Mouse (Mus musculus): ENCODE results near the gene Slc22a18.

The Slc22a18 gene

GRCm38 (mm10) chr7:143462516-143462915, 11.0 kb upstream of the Slc22a18 start:
- no peak for DNase-seq (ENCODE audit: low read depth in 1 of 2, low spot score in 2 of 2)

- peak in 1 of 2 experiments; percentile 44 for DNase-seq (ENCODE audit: low read depth in 1 of 2, low spot score in 2 of 2)
These were observed 9.6 kb upstream of the Slc22a18 start for GRCm38 (mm10) chr7:143463865-143464415.

DNA sequence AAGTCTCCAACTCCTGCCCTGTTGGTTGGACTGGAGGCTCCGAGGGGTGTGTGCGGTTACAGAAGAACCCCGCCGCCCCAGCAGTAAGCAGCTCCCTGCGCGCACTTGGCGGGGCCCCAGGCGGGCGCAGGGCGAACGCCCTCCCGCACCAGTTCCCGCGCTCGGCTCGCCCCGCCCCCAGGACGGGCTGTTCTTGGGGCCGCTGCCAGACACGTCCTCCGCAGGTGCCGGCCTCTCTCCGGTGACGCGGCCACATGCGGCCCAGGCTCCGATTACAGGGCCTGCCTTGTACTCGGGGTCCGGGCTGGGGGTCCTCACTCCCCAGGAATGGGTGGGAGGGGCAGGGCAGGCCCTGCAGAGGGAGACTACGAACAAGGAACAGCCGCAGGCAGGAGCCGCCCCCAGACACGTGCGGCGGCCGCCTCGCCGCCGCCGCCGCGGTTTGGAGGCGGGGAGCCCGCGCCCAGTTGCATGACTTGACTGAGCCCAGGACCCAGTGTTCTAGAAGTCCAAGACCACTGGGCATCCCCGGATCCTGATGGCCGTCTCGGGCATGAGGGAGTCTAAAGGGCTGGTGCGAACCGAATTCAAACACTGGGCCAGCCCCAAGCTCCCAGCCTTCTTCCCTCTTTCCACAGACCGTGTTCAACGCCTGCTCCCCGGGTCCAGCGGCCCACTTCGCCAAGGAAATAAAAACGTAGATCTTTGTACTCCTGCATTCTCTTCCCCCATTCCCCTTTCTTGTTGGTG, 8.6 kb upstream of the Slc22a18 start:
- no peak for DNase-seq (ENCODE audit: low read depth in 1 of 2, low spot score in 2 of 2)

GRCm38 (mm10) chr7:143466099-143466677, 7.3 kb upstream of the Slc22a18 start:
- DNase-seq (ENCODE audit: low read depth in 1 of 2, low spot score in 2 of 2) = peak; percentile 46 to 67

- no peak for DNase-seq (ENCODE audit: low read depth in 1 of 2, low spot score in 2 of 2)
These were observed 5.8 kb upstream of the Slc22a18 start for GRCm38 (mm10) chr7:143467714-143468113.

GRCm38 (mm10) chr7:143469946-143470345, 3.6 kb upstream of the Slc22a18 start:
- peak in 1 of 2 experiments; percentile 46 for DNase-seq (ENCODE audit: low read depth in 1 of 2, low spot score in 2 of 2)

DNA sequence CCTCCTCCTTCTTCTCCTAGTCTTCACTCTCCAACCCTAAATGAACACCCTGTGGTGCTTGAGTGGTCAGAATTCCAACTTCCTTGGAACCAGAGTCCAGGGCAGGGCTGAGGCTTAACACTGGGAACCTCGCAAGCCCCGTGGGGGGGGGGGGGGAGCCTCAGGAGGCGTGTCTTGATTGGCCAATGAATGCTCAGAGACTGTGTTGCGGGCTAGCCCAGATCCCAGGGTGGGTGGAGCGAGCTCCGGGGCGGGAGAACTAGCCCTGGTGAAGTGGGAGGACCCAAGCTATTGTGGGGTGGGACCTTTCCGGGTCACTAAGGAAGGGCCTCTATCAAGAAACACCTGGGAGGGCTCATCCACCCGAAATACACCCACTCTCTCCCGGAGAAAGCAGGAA, 1.3 kb downstream of the Slc22a18 start:
- DNase-seq (ENCODE audit: low read depth in 1 of 2, low spot score in 2 of 2) = no peak

DNA sequence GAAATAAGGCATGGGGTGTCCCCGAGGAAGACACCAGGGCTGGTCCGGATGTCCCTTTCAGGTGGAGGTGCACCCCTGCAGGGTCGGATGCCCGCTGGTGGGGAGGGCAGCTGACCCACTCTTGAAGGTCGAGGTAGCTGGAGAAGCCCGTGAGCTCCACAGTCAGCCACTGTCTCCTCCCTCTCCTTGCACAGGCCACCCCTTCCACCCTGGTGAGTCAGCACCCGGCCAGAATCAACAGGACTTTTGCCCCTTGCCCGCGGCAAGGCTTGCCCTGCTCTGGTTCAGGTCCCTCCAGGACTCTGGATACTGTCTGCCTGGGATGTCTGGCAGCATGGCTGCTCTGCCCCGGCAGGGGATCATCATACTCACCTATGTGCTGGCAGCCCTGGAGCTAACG, 2.3 kb downstream of the Slc22a18 start:
- no peak for DNase-seq (ENCODE audit: low read depth in 1 of 2, low spot score in 2 of 2)

DNA sequence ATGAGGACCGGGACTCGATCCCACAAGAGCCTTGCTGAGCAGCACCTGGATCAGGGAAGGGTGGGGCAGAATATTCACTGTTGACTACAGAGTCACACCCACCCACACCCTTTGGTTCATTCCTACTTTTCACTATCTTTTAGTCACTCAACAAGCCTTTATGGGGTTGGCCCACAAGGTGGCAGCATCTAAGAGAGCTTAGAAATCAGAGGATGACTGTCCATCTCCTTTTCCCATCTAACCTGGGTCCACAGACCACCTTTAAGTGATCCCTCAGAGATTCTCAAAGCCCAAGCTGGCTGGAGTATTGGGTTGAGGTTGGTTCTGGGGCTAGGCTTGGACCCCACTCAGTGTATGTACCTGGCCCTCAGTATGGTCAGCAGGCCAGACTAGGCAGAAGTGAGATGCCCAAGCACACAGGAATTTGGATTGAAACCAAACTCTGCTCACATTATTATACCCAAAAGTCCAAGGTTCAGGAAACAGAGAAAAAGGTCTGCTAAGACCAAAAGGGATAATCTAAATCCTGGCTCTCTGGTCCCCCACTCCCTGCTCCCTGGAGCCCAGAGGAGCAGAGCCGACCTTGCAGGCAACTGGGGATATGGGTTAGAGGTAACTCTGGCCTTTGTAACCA, 3.3 kb downstream of the Slc22a18 start:
- DNase-seq (ENCODE audit: low read depth in 1 of 2, low spot score in 2 of 2) = no peak

GRCm38 (mm10) chr7:143477800-143478199, 4.3 kb downstream of the Slc22a18 start:
- DNase-seq (ENCODE audit: low read depth in 1 of 2, low spot score in 2 of 2) = no peak

- DNase-seq (ENCODE audit: low read depth in 1 of 2, low spot score in 2 of 2) = no peak
These were observed 7.0 kb downstream of the Slc22a18 start for GRCm38 (mm10) chr7:143480498-143480897.

DNA sequence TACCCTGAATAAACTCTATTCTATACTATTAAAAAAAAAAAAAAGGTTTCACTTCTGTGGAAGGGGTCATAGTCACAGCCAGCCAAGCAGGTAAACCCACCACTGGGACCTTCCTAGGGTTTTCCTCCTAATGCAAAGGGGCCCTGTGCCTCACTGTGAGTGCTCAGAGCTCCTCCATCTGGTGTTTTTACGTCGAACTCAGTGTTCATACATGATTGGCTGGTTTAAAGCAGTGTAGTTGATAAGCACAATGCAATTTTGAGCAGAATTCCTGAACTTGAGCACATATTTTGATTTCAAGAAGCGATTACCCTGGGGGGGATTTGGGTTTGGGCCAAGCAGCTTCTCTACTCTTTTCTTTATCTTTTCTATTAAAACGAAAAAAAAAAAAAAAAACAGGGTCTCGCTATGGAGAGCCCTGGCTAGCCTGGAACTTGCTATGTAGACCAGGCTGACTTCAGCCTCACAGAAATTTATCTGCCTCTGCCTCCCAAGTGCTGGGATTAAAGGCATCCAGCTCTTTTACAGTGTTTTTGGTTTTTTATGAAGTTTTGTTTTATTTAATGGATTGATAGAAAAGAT, 8.4 kb downstream of the Slc22a18 start:
- DNase-seq (ENCODE audit: low read depth in 1 of 2, low spot score in 2 of 2) = no peak

DNA sequence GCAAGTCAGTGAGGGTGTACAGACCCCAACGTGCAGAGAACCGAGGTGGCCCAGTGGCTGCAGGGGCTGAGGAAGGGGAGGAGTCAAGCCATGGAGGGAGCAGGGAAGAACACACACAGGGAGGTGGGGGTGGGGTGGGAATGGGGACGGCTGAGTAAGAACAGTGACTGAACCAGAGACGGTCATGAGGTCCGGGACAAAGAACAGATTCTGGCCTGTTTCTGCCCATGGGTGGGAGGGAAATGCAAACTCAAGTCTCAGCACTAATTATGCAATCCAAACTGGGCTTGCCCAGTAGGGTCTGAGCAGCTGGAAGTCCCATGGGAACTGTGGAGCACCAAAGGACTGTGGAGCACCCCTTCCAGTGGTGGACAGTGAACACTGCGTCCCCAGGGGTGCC, 9.0 kb downstream of the Slc22a18 start:
- no peak for DNase-seq (ENCODE audit: low read depth in 1 of 2, low spot score in 2 of 2)

- DNase-seq (ENCODE audit: low read depth in 1 of 2, low spot score in 2 of 2) = no peak
These were observed 16.2 kb downstream of the Slc22a18 start for GRCm38 (mm10) chr7:143489735-143490134.

DNA sequence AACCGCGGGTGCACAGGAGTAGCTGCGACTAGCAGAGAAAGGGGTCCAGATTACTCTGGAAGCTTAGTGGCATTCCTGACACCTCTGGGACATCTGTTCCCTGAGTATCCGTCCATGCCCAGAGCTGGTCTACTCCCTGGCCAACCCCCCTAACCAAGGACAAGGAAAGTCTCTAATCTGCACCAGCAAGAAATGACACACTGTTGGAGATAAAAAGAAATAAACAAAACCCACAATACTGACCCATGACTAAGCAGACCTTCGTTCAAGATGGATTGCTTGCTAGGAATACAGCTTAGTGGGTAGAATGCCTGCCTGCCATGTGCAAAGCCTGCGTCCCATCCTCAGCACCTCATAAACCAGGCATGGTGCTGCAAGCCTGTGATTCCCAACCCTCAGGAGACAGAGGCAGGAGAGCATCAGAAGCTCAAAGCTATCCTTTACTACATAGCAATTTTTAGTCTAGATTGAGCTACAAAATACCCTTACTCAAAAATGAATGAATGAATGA, 20.1 kb downstream of the Slc22a18 start:
- no peak for DNase-seq (ENCODE audit: low read depth in 1 of 2, low spot score in 2 of 2)

- DNase-seq (ENCODE audit: low read depth in 1 of 2, low spot score in 2 of 2) = no peak
These were observed 21.8 kb downstream of the Slc22a18 start for GRCm38 (mm10) chr7:143495104-143495961.

DNA sequence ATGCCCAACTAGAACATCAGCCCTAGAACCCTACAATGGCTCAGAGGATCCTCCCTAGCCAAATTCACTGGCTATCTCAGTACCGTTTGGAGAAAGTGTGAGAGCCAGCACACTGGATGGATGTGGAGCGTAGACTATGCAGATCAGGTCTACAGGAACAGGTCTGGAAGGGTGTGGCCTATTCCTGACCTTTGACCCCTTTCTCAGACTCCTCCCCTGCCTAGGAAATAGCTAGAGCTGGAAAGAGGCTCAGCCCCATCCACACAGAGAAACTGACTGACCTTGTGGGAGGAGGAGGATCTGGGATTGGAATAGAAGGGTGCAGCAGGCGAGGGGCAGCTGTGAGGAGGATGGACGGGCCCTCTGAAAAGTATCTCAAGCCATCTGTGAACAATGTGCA, 25.0 kb downstream of the Slc22a18 start:
- no peak for DNase-seq (ENCODE audit: low read depth in 1 of 2, low spot score in 2 of 2)

DNA sequence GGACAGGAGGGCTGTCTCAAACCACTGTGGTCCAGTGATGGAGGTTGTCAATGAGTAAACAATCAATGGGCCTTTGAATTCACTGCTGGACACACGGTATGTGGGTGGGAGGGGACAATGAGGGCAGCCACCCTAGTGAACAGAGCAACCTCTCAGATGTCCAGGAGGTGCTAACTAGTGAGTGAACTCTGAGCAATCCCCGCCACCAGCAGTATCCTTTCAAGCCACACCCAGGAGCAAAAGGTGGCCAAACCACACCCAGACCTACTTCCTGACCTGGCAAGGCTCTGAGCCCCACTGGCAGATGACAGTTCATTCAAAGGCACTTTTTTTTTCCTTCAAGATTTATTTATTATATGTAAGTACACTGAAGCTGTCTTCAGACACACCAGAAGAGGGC, 27.4 kb downstream of the Slc22a18 start:
- DNase-seq (ENCODE audit: low read depth in 1 of 2, low spot score in 2 of 2) = no peak

GRCm38 (mm10) chr7:143501643-143502417, 28.3 kb downstream of the Slc22a18 start:
- DNase-seq (ENCODE audit: low read depth in 1 of 2, low spot score in 2 of 2) = no peak
